Mouse (Mus musculus): ENCODE results near the gene Pcx. TPM values are rescaled to one million over a fixed set of nuclear protein-coding genes. Genes with fewer than 3 reads are reported as not detected.

Gene Pcx
- polyA plus RNA-seq, 1 experiment from 2014 or later: 18.5 TPM

- Histone ChIP-seq H3K9me3 (no peaks in the 10 kb centered on the region), H3K27ac (no peak overlapping the region), H3K4me3 (no peak overlapping the region), H3K4me1 (peaks cover 35% of the 10 kb centered on the region), H3K36me3 (replicated peaks) (peaks cover 39% of the 10 kb centered on the region), H3K27me3 (ENCODE audit: poor library complexity, severe bottlenecking) (no peaks in the 10 kb centered on the region)
- DNase-seq (ENCODE audit: extremely low spot score, low spot score): no peak
- 71% methylated on average over 4 of the region's 4 CpGs for WGBS
Observed at GRCm38 (mm10) chr19:4610109-4610508, 99.8 kb downstream of the Pcx start.

- H3K9me3 ChIP-seq: no peaks in the 10 kb centered on the region
- WGBS: 91% methylated on average over 19 of the region's 19 CpGs
- peaks cover 39% of the 10 kb centered on the region for H3K36me3 ChIP-seq (replicated peaks)
- H3K27ac ChIP-seq: no peak overlapping the region
- H3K4me1 ChIP-seq: peaks cover 50% of the 10 kb centered on the region
- no peak overlapping the region for H3K4me3 ChIP-seq
- DNase-seq (ENCODE audit: extremely low spot score, low spot score): no peak
- peaks cover 10% of the 10 kb centered on the region for H3K27me3 ChIP-seq (ENCODE audit: poor library complexity, severe bottlenecking)
Observed at GRCm38 (mm10) chr19:4612181-4612961, 102.1 kb downstream of the Pcx start.

GRCm38 (mm10) chr19:4613464-4614304 is 103.4 kb downstream of the Pcx start:
- DNase-seq (ENCODE audit: extremely low spot score, low spot score): no peak
- Histone ChIP-seq H3K4me3 (peak overlapping the region; percentile 97), H3K9me3 (no peaks in the 10 kb centered on the region), H3K27me3 (ENCODE audit: poor library complexity, severe bottlenecking) (peaks cover 17% of the 10 kb centered on the region), H3K27ac (peak overlapping the region; percentile 99; the same call in 1 of the 2 replicates), H3K4me1 (peaks cover 58% of the 10 kb centered on the region), H3K36me3 (replicated peaks) (peaks cover 39% of the 10 kb centered on the region)
- 91% methylated on average over 33 of the region's 33 CpGs for WGBS

GRCm38 (mm10) chr19:4614305-4615150 is 104.3 kb downstream of the Pcx start:
- peak; percentile 50 for DNase-seq (ENCODE audit: extremely low spot score, low spot score)
- Histone ChIP-seq H3K36me3 (replicated peaks) (peaks cover 39% of the 10 kb centered on the region), H3K27ac (peak overlapping the region; percentile 99), H3K27me3 (ENCODE audit: poor library complexity, severe bottlenecking) (peaks cover 17% of the 10 kb centered on the region), H3K4me3 (peak overlapping the region; percentile 97), H3K4me1 (peaks cover 58% of the 10 kb centered on the region), H3K9me3 (no peaks in the 10 kb centered on the region)
- 21% methylated on average over 41 of the region's 49 CpGs for WGBS

- H3K36me3 ChIP-seq (replicated peaks): peaks cover 44% of the 10 kb centered on the region
- H3K4me3 ChIP-seq: peak within 1 kb of the TSS; percentile 97
- H3K27ac ChIP-seq: peak within 1 kb of the TSS; percentile 99
- peaks cover 58% of the 10 kb centered on the region for H3K4me1 ChIP-seq
- peaks cover 17% of the 10 kb centered on the region for H3K27me3 ChIP-seq (ENCODE audit: poor library complexity, severe bottlenecking)
- WGBS: under 1% methylated on average over 86 of the region's 87 CpGs
- DNase-seq (ENCODE audit: extremely low spot score, low spot score): peak; percentile 92
- H3K9me3 ChIP-seq: no peaks in the 10 kb centered on the region
Observed at GRCm38 (mm10) chr19:4615151-4616093, 105.2 kb downstream of the Pcx start, which contains the start of gene Lrfn4. Lrfn4 (minus strand) TSS chr19:4615667.

- Histone ChIP-seq H3K4me1 (peaks cover 58% of the 10 kb centered on the region), H3K27ac (peak overlapping the region; percentile 99; the same call in 1 of the 2 replicates), H3K27me3 (ENCODE audit: poor library complexity, severe bottlenecking) (peaks cover 17% of the 10 kb centered on the region), H3K4me3 (peak overlapping the region; percentile 97), H3K36me3 (replicated peaks) (peaks cover 45% of the 10 kb centered on the region), H3K9me3 (no peaks in the 10 kb centered on the region)
- 55% methylated on average over 4 of the region's 4 CpGs for WGBS
- no peak for DNase-seq (ENCODE audit: extremely low spot score, low spot score)
Observed at GRCm38 (mm10) chr19:4616546-4616945, 106.3 kb downstream of the Pcx start.

GRCm38 (mm10) chr19:4618183-4618582 is 107.9 kb downstream of the Pcx start:
- DNase-seq (ENCODE audit: extremely low spot score, low spot score): peak; percentile 55
- Histone ChIP-seq H3K4me1 (peaks cover 42% of the 10 kb centered on the region), H3K36me3 (replicated peaks) (peaks cover 45% of the 10 kb centered on the region), H3K9me3 (no peaks in the 10 kb centered on the region), H3K27ac (0 out of 2 replicates have a peak overlapping the region, but pooled peaks have one; percentile 25), H3K4me3 (no peak overlapping the region; the same call in 1 of the 2 replicates), H3K27me3 (ENCODE audit: poor library complexity, severe bottlenecking) (peaks cover 17% of the 10 kb centered on the region)
- WGBS: 31% methylated on average over 18 of the region's 18 CpGs

- whole genome bisulfite sequencing: 86% methylated on average over 10 of the region's 10 CpGs
- DNase-seq (ENCODE audit: extremely low spot score, low spot score): no peak
- Histone ChIP-seq H3K27me3 (ENCODE audit: poor library complexity, severe bottlenecking) (peaks cover 17% of the 10 kb centered on the region), H3K4me1 (peaks cover 38% of the 10 kb centered on the region), H3K9me3 (no peaks in the 10 kb centered on the region), H3K36me3 (replicated peaks) (peaks cover 43% of the 10 kb centered on the region), H3K4me3 (no peak overlapping the region), H3K27ac (no peak overlapping the region)
Observed at GRCm38 (mm10) chr19:4619461-4619860, 109.2 kb downstream of the Pcx start.

- Histone ChIP-seq H3K27ac (no peak overlapping the region), H3K27me3 (ENCODE audit: poor library complexity, severe bottlenecking) (peaks cover 17% of the 10 kb centered on the region), H3K9me3 (no peaks in the 10 kb centered on the region), H3K36me3 (replicated peaks) (peaks cover 43% of the 10 kb centered on the region), H3K4me3 (no peak overlapping the region), H3K4me1 (peaks cover 37% of the 10 kb centered on the region)
- no peak for DNase-seq (ENCODE audit: extremely low spot score, low spot score)
- WGBS: 85% methylated on average over 7 of the region's 7 CpGs
Observed at GRCm38 (mm10) chr19:4620721-4621120, 110.4 kb downstream of the Pcx start.

GRCm38 (mm10) chr19:4622780-4623179 is 112.5 kb downstream of the Pcx start:
- Histone ChIP-seq H3K36me3 (replicated peaks) (peaks cover 43% of the 10 kb centered on the region), H3K27me3 (ENCODE audit: poor library complexity, severe bottlenecking) (peaks cover 3% of the 10 kb centered on the region), H3K9me3 (no peaks in the 10 kb centered on the region), H3K4me3 (no peak overlapping the region), H3K4me1 (peaks cover 44% of the 10 kb centered on the region), H3K27ac (no peak overlapping the region)
- WGBS: 78% methylated on average over 5 of the region's 5 CpGs
- no peak for DNase-seq (ENCODE audit: extremely low spot score, low spot score)

GRCm38 (mm10) chr19:4623419-4623818 is 113.1 kb downstream of the Pcx start:
- Histone ChIP-seq H3K4me1 (peaks cover 45% of the 10 kb centered on the region), H3K36me3 (replicated peaks) (peaks cover 43% of the 10 kb centered on the region), H3K27me3 (ENCODE audit: poor library complexity, severe bottlenecking) (no peaks in the 10 kb centered on the region), H3K27ac (no peak overlapping the region), H3K9me3 (no peaks in the 10 kb centered on the region), H3K4me3 (peak overlapping the region; percentile 11; the same call in 1 of the 2 replicates)
- DNase-seq (ENCODE audit: extremely low spot score, low spot score): no peak
- WGBS: 97% methylated on average over 9 of the region's 9 CpGs

Measured in forebrain, embryonic 10.5 days (tissue).